Mouse (Mus musculus) liver (tissue): Measurements from ENCODE around the gene Olfr101.
A peak's percentile ranks its signal among the peaks of the same experiment; 100 is the strongest.

ENCODE experiments used
- DNase-seq: peaks from one replicate; pipeline ENCODE4 v3.0.0-alpha.2; 2020; ENCODE audit warnings: mixed read lengths

Olfr101 gene

DNA sequence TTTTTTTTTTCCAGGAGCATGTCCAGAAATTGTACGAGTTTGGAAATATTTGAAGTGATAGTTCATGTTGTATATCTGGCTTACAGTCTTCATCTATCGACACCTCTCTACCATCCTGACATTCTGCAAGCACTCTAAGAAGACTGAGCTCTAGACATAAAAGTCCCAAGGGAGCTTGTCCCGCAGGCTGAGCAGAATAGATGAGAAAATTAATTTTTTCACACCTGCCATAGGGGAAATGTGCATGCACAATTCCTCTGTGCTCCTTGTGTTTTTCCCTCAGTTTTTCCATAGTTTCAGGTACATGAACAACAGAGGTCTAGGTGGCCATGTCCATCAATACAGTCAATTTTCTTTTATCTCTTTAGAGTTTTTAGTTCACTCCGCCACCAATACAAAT lies at the start of gene Olfr101:
TSS of gene Olfr101 (minus strand) at position 101 of the 400 bp plus-strand sequence.
- DNase-seq, result no peak

- DNase-seq, result no peak
These were observed 35.5 kb upstream of the Olfr101 start, which contains the start of gene Olfr103 for GRCm38 (mm10) chr17:37339598-37339997. Olfr103 (minus strand) TSS chr17:37339698.

DNA sequence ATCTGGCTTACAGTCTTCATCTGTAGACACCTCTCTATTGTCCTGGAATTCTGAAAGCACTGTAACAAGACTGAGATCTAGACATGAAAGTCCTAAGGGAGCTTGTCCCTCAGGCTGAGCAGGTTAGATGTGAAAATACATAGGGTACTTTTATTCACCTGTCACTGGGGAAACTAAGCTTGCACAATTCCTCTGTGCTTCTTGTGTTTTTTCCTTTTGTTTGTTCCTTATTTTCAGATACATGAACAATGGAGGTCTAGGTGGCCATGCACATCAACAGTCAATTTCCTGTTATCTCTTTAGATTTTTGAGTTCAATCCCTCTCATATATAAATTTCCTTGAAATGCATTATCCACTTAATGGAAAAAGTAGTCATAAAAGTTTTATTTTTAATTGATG lies 12.8 kb upstream of the Olfr101 start, which contains the start of gene Olfr102:
TSS of gene Olfr102 (minus strand) at position 101 of the 400 bp plus-strand sequence.
- no peak for DNase-seq

GRCm38 (mm10) chr17:37310146-37310699 lies 6.1 kb upstream of the Olfr101 start:
- no peak for DNase-seq

DNA sequence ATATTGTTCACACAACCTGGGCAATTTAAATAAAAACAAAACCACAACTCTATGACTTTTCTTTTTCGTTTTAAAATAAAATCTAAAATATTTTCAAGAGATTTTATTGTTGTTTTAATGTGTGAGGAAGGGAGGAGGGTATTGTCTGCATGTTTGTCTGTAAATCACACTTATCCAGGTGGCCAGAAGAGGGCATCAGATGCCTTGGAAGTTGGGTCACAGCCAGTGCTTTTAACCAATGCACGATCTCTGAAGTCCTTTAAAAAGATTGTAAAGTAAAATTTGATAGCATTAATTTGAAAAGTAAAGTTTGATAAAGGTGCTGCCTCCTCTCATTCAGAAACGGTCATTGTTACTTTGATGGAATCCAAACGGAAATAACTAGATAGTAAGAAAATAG lies 4.4 kb upstream of the Olfr101 start:
- no peak for DNase-seq

DNA sequence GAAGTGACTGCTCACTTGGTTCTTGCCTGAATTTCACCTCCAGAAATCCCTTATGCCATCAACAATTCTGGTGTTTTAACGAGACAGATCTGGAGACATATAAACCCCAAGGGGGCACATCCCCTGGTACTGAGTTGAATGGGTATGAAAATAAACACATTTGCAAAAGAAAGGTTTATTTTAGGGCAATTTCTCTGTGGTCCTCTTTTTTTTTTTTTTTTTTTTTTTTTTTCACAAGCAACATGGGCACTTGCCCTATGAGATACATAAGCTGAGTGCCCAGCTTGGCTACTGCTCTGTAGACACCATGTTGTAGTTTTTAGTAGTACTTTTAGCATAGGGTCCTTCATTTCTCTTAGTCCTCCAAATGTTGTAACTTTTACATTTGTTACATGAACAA lies 20.8 kb downstream of the Olfr101 start, which contains the start of gene Olfr99:
TSS of gene Olfr99 (minus strand) at position 101 of the 400 bp plus-strand sequence.
- no peak for DNase-seq

GRCm38 (mm10) chr17:37280331-37280730 lies 23.8 kb downstream of the Olfr101 start:
- DNase-seq, result no peak

DNA sequence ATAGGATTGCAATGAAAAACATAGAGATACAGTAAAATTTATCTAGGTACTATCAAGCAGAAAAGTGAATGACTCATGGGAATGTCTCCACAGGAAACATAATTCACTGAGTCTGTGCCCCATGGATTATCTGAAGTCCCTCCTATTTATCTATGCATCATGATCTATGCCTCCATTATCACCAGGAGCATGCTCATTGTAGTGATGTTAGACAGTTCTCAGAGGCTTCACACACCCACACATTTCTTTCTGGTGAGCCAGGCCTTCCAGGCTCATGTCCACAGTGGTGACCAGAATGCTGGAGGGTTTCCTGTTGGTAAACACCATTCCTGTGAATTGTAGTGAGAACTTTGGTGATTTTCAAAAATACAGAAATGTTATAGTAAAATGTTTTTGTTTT lies 27.5 kb downstream of the Olfr101 start:
- DNase-seq, result no peak

DNA sequence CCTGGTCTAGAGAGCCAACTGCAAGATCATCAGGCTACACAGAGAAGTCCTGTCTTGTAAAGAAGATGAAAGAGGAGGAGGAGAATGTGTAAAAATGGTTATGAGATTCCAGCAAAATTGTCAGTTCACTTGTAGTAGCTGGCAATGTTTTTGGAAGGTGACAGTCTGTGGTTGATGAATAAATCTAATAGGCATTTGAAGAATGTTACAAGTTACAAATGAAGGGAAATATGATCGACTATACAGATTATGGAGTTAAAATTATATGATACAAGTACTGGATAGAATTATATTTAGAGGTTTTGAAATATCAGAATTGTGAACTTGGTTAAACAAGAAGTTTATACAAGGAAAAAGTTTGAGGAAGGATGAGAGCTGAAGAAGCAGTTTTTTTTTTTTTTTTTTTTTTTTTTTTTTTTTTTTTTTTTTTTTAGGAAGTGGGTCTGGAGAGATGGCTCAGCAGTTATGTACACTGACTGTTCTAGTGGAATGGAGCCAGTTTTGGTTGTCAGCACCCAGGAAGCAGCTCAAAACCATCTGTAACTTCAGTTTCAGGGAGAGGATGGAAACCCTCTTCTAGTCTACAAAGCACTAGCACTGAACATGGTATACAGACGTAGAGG lies 28.4 kb downstream of the Olfr101 start:
- no peak for DNase-seq

GRCm38 (mm10) chr17:37270702-37271092 lies 33.4 kb downstream of the Olfr101 start:
- DNase-seq, result peak; percentile 18

DNA sequence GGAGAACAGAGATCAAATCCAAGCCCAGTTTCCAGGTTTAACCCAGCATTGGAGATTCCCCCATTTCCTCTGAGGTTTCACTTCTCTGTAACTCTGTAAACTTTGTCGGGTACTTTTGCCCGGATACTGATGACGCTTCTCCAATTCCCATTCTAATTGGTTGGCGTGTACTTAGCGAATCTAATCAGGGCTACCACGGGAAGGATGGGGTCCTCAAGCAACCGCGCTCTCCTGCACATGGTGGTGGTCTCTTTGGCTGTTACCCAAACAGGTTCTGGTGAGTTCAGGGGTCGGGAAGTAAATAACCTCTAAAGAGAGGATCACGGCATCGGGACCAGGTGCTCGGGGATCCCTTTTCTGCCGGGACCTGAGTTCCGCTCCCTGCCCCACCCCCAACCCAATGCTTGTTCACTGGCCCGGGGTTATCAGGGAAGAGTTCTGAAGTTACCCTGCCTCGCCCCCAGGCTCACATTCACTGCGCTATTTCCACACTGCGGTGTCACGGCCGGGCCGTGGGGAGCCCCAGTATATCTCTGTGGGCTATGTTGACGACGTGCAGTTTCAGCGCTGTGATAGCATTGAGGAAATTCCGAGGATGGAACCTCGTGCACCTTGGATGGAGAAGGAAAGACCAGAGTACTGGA lies 33.9 kb downstream of the Olfr101 start, which contains the start of gene H2-M3:
TSS of gene H2-M3 (plus strand) at position 163 of the 644 bp plus-strand sequence.
- DNase-seq, result peak; percentile 74

DNA sequence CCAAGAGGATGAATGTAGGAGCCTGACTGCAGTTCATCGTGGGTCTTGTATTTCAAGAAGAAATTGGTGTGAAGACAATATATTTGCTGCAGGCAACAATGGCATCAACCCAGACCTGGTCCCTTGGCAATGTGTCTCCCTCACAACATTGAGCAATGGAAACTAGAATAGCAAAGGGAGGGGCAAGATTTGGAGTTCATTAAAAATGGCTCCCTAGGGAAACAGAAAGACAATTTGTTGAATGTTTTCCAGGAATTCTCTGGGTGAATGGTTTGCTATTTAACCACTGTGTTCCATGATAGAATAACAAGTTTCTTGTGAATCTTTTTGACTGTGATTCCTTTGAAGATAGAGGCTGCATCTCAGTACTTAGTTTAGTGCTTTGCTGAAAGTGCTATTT lies 40.5 kb downstream of the Olfr101 start, which contains the start of gene Olfr98:
TSS of gene Olfr98 (minus strand) at position 124 of the 400 bp plus-strand sequence.
- DNase-seq, result no peak

GRCm38 (mm10) chr17:37250544-37250943 lies 53.6 kb downstream of the Olfr101 start:
- peak; percentile 14 for DNase-seq

GRCm38 (mm10) chr17:37249460-37249859 lies 54.7 kb downstream of the Olfr101 start:
- DNase-seq, result no peak
